Mouse (Mus musculus): Measurements from ENCODE around the gene Gm9970.

DNA sequence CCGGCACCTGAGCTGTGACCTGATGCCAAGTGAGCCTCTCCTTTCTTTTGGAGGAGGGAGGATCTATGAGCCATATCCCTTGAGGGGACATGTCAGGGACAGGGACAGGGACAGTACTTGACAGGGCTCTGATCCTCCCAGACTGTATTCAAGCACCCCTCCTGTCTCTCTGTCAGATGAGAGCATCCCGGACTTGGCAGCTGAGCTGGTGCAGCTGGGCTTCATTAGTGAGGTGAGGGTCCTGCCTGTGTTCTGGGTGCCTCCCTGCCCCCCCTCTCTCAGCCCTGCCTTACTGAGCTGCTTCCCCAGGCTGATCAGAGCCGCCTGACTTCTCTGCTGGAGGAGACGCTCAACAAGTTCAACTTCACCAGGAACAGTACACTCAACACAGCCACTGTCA lies 9.7 kb upstream of the Gm9970 start:
- TF ChIP-seq CTCF (IDR thresholded peaks at IDR 0.05; ENCODE audit: borderline replicate concordance, extremely low read depth, insufficient read depth, insufficient read length) (no peak), POLR2A (IDR thresholded peaks at IDR 0.05; ENCODE audit: borderline replicate concordance, extremely low read depth, insufficient read depth, insufficient read length, poor library complexity, severe bottlenecking) (no peak)

Measured in brain, embryonic 14.5 days (tissue).